Mouse (Mus musculus) lung, adult 18-20 months (tissue): ENCODE results near the gene Dnah2.
A peak's percentile ranks its signal among the peaks of the same experiment; 100 is the strongest.

ENCODE experiments used
- DNase-seq, 2 experiments: peaks; one replicate each; pipeline ENCODE4 v3.0.0; 2022; ENCODE audit warnings: mixed read lengths in 2 of 2

The Dnah2 gene

DNA sequence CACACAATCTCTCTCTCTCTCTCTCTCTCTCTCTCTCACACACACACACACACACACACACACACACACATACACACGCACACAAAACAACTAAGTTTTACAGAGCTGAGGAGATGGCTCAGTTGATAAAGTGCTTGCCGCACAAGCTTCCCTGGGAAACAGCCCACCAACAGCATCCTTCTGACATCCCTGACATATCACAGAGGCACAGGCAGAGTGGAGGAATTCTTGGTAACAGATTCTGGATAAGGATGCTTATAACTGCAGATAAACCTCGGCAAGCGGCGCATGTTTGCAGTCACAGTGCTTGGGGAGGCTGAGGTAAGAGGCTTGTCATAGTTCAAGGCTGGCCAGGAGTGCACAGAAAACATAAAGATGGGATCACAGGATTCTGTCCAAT, 87.3 kb downstream of the Dnah2 start:
- no peak for DNase-seq

DNA sequence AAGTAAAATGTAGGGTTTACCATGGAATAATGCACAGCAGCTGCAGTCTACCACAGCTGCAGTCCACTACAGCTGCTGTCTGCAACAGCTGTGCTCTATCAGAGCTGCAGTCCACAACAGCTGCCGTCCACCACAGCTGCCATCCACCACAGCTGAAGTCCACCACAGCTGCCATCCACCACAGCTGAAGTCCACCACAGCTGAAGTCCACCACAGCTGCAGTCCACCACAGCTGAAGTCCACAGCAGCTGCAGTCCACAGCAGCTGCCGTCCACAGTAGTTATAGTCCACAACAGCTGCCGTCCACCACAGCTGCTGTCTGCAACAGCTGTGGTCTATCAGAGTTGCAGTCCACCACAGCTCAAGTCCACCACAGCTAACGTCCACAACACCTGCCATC, 89.0 kb downstream of the Dnah2 start:
- DNase-seq, result no peak

DNA sequence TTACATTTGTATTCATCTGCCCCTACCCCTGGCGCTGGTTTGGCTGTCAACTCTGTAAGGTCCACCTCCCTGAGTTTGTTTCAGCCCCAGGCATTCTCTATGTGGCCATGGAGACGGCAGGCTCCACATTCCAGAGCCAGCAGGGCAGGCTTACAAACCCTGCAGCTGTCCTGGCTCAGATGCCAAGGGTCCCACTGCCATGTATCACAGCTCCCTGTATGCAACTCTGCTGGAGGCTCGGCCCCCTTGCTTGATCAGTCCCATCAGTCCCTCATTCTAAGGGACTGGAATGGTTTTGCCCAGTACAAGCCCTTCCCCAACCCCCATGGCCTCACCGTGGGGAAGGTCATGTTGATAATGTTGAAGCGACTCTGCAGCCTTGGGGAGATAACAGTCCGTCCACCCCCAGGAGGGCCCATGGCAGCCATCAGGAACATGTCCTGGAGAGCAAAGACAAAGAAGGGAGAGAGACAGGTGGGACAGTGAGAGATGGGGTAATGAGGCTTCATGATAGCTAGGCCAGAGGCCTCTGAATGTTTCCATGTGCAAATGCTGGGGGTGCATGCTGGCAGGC, 91.8 kb downstream of the Dnah2 start:
- DNase-seq, result no peak

DNA sequence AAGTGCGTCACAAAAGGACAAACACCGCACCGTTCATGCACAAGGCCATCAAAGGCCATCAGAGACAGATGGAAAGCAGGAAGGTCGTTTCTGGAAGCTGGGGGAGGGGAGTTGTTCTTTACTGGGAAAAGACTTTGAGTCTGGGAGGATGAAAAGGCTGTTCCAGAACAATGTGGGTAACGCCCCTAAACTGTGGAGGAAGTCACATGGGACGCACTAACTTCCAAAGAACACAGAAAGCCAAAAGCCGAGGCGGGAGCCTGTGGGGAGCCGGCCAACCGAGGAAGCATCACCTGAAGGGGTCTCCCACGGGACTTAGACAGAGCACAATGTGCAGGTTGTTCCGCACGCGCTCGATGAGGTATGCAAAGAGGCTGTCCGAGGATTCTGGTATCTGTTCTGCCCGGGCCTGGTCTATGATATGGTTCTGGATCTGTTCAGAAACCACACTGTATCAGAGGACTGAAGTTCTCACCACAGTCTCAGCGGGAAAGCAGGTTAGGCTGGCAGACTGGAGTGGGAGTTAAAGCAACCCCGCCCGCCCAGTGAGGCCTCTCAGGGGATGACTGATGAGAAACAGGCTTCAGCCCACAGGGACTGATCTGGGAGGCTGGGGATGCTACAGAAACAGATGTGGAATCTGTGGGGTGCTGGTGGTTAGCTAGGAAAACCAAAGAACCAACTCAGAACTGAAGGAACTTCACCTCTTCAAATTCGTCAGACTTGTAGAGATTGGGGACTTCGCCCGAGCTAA, 96.6 kb downstream of the Dnah2 start:
- peak; percentile 24 to 54 for DNase-seq

DNA sequence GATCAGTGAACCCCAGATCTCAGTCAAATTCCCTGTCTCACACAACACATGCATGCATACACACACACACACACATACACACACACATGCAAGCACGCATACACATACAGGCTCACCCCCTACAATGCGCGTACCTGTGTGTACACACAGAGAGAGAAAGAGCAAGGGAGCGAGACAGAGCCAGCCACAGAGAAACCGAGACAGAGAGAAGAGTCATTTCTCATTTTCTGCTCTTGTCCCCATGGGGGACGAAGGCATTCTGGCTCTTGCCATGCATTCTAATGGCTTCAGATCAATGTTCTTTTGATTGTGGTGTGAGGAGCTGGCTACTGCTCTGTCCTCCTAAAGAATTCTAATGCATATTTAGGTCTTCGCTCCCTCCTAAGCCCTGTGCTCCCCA, 101.6 kb downstream of the Dnah2 start:
- DNase-seq, result no peak

DNA sequence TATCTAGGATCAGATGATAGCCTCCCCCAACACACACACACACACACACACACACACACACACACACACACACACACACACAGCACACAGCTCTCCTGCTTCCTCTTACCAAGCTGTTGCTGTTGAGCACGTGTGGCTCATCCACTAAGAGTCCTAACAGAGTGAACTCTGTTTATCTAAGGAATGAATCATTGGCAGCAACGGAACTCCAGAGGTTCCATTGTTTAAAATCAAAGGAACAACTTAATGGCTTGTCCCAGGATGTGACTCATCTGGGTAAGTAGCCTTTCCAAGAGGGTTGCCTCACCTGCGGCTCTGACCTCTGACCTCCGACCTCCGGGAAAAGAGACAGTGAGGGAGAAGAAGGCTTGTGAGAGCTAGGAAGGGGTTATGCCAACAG, 105.6 kb downstream of the Dnah2 start:
- DNase-seq, result peak; percentile 62 to 81

DNA sequence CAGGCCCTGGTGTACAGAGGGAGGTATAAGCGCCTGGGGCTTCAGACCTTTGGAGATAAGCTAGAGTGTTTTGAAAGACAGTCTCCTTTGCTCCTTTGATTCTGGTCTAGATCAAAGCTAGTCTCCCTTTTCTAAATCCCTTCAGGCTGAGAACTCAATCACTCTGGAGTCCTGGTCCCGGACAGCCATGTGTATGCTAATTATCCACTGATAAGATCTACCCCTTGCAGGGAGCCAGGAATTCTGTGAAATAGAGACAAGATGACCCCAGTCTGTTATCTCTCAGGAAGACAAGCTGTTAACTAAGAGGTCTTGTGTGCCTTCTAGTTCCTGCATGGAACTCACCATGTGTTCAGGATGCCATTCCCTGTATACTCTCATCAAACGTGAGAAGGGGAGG, 111.6 kb downstream of the Dnah2 start:
- DNase-seq, result no peak

DNA sequence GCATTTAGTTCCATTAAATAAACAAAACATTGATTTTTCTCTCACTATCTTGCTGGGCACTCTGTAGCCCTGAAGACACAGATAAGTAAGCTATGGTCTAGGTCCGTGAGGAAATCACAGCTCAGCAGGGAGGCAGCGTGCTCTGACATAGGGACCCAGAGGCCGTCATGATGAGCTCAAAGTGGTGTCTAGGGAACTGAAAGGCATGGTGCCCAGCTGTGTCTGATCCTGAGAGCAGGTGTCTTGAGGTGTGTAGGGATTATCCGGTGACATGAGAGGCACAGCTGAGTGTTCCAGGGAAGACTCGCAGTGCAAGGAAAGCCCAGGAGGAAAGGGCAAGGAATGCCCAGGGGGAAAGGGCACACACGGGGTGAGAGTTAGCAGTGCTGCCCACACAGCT, 115.7 kb downstream of the Dnah2 start:
- DNase-seq, result no peak

DNA sequence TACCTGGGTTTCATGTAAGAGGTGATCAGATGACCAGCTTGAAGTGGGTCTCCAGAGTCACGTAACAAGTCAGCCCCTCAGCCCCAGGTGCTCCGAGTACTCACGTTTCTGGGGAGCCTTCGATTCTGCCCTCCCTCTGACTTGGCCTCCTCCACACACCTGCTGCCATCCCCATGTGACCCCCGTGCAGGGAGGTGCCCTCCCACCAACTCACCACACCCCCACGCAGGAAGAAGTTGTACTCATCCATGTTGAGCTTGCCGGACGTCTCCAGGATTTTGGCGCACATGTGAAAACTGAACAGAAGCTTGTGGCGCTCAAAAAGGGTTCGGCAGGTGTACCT, 116.3 kb downstream of the Dnah2 start:
- peak; percentile 21 to 41 for DNase-seq

DNA sequence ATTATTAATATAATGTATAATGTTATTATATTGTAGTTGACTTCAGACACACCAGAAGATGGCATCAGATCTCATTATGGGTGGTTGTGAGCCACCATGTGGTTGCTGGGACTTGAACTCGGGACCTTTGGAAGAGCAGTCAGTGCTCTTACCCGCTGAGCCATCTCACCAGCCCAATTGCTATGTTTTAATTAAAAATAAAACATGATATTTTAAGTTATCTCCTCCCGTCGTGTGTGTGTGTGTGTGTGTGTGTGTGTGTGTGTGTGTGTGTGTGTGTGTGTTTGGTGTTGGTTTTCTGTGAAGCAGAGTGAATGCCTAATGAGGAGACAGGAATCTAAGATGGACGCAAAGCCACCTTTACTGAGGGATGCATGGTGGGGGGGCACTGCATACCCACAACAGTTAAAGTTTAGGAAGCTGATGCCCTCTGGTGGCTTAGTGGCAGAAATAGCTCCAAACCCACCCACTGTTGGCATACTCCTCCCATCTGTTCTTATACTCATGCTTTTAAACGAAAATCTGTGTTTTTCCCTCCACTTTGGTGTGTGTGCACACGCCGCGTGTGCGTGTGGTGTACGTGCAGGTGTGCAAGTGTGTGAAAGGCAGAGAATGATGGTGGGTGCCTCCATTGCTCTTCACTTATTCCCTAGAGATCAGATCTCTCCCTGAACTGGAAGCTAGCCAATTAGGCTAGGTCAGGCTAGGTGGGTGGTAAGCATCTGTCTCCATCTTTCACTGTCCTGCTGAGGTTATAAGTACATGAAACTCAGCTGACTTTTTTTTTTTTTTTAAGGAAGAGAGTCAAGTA, 116.9 kb downstream of the Dnah2 start:
- DNase-seq, result peak; percentile 80 to 85

DNA sequence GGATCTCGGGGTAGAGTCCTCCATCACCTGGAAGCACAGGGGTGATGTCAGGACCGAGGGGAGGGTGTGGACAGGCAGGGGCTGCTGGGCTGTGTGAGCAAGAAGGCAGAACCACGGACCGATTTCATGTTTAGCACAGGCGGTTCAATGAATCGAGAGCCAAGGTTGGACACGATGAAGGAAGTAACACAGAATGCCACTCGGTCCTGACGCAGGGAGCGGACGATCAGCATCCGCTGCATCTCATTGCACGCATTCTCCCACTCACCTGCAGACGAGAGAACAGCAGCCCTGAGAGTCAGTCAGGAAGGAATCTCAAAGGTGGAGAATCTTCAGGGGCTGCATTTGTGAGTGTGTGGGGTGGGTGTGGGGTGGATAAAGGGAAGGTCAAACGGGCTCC, 118.3 kb downstream of the Dnah2 start:
- no peak for DNase-seq

DNA sequence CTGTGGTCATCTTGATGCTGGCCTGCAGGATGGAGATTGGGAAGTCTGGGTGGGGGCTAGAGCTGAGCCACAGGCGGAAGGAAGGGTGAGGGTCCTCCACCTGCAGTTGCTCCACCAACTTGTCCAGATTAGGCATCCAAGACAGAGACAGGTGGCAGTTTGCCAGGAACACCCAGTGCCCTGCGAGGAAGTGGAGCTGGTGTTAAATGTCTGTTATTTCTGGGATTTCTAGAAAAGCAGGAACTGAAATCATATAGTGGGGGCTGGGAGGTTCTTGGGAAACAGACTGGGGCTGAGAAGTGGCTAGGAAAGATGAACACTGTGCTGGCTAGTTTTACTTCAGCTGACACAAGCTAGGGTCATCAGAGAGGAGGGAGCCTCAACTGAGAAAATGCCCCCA, 119.6 kb downstream of the Dnah2 start:
- peak in 1 of 2 experiments; percentile 41 for DNase-seq

DNA sequence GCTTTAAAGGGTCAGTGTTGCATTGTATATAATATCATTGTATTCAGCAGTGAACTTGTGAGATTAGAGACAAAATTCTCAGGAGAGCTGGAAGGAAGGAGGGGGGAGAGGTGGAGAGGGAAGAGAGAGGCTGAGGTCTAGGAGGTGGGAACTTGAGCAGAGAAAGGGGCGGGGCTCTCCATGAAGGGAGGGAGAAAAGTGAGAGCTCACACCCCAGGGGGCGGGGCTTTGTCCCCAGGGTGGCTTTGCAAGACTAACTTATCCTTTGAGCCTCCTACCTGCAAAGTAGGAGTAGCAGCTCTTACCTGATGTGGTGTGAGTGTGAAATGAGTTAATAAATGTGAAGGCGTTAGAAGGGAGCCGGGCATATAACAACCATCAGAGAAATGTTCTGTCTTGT, 120.2 kb downstream of the Dnah2 start:
- DNase-seq, result peak; percentile 79 to 86

DNA sequence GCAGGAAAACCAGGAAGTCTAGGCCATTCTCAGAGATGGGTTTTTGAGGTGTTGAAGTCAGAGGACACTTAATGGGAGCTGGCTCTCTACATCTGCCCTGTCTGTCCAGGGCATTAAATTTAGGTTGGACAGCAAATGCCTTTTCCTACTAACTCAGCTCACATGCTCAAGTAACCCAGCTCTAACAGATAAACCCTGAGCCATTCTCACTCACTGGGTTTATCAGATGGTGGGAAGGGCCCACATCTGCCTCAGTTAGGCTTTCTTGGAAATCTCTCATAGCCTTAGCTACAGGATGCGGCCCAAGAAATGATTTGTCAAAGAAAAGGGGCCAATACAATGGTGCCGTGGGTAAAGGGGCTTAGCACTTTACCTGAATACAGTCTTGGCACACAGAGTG, 122.7 kb downstream of the Dnah2 start:
- no peak for DNase-seq

DNA sequence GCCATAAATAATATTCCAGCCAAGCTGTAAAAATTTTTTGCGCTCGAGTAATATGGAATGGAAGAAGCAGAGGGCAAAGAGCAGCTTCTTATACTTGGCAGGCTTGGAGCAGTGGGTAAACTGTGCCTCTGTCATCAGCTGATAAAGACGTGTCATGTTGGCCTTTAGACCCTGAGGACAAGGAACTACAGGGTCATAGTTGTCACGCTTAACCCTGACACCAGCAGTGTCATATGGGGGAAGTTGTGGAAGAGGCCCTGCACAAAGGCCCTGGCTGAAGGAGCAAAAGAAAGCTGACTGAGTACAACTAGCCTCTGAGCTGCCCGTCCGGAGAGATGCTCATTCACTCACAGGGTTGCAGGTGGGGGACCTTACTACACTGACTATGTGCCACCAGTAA, 125.0 kb downstream of the Dnah2 start:
- DNase-seq, result no peak

DNA sequence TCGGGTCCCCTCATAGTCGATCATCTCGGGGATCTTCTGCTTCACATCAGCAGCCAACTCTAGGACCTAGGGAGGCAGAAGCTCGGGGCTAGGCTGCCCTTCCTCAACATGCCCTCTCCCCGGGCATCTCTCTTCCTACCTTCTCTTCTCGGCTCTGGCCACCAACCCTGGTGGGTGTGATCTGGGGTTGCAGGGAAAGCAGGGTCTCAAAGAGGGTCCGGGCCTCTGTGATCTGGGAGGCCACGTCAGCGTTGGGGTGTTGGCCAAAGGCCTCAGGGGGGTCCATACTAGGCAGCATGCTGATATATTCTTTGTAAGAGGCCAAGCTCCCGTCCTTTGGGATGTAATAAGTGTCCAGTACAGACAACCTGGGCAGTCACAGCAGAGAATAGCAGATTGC, 126.1 kb downstream of the Dnah2 start:
- no peak for DNase-seq

DNA sequence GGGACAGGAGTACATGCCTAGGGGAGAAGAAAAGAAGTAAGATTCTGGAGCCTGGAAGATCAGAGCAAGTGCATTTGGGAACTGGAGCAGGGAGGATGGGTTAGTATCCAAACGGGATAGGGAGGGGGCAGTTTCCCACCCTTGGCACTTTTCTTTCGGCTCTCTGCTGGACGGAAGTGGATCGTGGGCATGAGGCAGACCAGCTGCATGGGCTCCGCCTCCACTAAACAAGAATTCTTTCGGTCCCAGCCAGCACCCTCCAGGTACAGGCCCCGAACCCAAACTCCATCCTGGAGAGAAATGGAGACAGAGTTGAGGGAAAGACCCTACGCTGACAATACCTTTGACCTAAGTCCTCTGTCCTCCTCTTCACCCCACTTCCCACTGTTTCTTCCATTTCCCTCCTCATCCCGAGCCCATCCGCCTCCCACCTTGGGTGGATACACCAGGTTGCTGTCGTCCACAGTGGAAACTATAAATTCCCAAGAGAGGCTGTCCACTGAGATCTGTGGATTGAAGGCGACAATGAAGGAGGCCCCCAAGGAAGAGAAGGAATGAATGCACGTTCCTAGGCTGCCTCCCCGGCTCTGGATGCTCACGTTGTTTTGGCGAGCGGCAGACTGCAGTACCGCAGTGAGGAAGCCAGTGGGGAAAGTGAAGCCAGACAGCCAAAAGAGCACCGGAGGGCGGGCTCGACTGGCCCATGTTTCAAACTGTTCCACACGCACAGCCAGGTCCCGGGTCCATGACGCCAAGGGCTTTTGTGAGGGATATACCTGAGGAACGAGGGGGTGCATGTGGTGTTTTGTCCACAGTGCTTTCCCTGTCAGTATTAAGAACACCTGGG, 127.6 kb downstream of the Dnah2 start:
- no peak for DNase-seq

DNA sequence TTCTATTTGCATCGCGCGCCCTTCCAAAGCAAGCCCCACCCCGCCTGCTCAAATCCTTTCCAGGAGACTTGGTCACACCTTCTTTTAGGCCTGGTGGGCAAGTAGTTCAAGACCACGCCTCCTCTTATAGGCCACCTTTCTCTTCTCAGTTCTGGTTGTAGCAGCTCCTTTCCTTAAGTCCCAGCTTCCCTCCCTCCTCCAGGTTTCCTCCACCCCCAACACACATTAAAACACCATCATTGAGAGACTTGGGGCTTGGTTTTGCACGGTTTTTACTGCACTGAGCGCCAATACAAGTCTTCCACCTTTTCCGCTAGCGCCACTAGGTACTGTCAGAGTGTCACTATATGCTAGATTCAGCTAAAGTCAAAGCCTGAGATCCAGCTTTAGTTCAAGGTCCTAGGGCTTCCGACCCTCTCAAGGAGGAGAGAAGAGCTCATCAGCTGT, 128.3 kb downstream of the Dnah2 start:
- DNase-seq, result peak in 1 of 2 experiments; percentile 66

DNA sequence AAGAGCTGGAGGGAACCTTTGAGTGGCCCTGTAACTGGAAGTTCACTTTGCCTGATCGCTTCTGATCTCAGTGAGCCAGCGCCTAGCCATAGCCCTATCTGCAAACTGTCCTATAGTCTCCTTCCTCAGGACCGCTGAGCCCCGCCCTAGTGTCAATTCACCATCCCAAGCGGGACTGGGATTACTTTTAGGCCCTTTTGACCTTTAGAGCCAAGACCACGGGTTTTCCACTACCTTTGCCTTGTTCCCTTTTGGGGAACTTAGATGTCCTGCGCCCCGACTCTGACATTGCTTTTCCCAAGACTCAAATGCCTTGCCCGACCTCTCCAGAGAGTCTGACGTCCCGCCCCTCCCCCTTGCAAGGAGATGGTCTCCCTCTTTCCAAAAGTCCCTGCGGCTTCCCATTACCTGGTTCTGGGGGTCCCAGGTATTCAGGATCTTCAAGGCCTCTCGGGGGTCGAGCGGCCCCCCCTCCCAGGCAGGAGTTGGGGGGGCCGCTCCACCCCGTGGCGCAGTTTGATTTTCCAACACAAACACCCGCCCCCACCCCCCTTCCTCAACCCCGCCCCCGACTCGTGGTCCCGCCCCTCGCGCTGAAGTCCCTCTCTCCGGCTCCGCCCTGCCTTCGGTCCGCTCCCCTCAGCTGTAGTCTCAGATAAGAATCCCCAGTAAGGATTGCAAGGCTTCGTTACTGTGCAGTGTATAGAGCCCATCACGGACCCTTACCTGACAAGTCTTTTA, 128.9 kb downstream of the Dnah2 start:
- DNase-seq, result peak; percentile 70

DNA sequence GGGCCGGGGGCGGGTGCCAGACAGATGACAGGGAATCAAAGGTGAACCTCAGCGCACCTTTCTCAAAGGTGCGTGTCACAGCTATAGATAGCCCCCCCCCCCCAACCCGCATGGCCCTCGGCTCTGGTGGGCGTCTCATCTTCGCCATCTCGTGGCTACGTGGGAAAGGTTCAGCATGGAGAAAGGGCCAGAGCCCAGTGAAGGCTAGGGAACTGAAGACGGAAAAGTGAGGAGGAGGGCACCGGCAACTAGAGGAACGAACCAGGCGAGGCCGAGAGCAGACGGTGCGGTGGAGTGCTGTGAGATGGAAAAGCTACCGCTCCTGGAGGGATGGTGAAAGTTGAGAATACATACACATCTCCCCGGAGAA, 129.5 kb downstream of the Dnah2 start:
- DNase-seq, result peak in 1 of 2 experiments; percentile 48

DNA sequence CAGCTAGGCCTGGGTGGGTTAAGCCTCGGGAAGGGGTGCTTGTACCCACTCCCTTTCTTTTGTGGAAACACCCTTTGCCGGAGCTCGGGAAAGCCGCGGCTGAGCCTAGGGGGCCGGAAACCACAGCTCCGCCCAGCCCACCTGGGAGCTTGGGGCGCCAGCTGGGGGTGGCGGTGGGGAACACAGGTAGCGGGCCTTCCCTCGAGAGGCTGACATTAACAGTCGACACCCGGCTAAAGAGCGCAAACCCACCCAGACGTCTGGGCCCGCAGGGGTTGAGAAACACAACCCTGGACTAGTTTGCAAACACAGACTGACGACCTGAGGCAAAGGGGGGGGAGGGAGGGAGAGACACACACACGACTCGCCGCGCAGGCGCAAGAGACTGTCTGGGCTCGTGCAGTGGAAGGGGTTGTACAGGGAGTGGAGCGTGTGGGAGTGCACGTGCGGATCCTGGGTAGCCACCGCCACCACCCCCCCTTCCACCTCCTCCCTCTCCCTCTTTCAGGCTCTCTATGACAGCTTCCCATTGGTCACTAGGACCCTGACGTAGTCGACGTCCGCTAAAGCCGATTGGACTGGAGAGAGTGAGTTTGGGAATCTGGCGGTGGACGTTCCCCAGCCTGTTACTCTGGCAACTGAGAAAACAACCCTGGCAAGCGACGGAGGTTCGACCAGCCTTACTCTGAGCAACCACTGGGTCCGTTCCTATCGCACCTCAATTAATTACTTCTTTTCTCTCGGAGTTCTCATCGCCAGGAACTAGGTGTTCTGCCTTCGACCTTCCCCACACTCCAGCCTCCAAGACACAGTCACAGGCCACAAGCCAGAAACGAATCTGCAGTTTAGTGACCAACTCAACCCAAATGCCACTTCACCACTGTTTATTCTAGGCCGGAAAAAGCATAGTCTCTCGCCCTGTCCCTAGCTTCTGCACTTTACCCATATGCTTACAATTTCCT, 130.1 kb downstream of the Dnah2 start:
- peak; percentile 95 to 97 for DNase-seq
